Mouse (Mus musculus): ENCODE measurements around the gene Abo. TPM values are rescaled to one million over a fixed set of nuclear protein-coding genes. Genes with fewer than 3 reads are reported as not detected.

The Abo gene
- polyA plus RNA-seq, 1 experiment from 2014 or later: 0.08 TPM

GRCm38 (mm10) chr2:26832478-26832877 is 32.3 kb downstream of the Abo start:
- Histone ChIP-seq H3K36me3 (no peaks in the 10 kb centered on the region), H3K4me2 (no peak overlapping the region), H3K27ac (replicated peaks) (no peak overlapping the region), H3K9ac (no peak overlapping the region), H3K27me3 (no peaks in the 10 kb centered on the region), H3K4me3 (no peak overlapping the region), H3K4me1 (replicated peaks) (no peaks in the 10 kb centered on the region), H3K9me3 (no peaks in the 10 kb centered on the region)
- 91% methylated on average over 2 of the region's 2 CpGs for WGBS
- ATAC-seq (ENCODE audit: low FRiP score, low read depth): no peak

DNA sequence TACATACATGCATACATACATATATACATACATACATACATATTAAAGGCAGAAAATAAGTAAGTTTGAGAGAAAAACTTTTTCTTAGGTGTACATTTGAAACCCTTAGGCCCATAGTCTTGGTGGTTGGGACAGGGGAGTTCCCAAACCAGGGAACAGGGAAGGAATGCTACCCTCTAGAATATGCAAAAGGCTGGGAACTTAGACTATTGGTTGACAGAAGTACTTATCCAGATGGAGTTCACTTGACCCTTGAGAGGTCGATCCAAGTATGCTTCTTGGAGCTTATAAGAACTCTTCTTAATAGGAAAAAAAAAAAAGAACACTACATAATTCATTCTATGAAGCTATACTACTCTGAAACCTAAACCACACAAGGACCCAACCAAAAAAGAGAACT is 36.7 kb downstream of the Abo start:
- no peaks in the 10 kb centered on the region for H3K36me3 ChIP-seq
- H3K4me1 ChIP-seq (replicated peaks): no peaks in the 10 kb centered on the region
- H3K9ac ChIP-seq: no peak overlapping the region
- no peak overlapping the region for H3K27ac ChIP-seq (replicated peaks)
- no peaks in the 10 kb centered on the region for H3K27me3 ChIP-seq
- H3K9me3 ChIP-seq: no peaks in the 10 kb centered on the region
- ATAC-seq (ENCODE audit: low FRiP score, low read depth): no peak
- H3K4me3 ChIP-seq: no peak overlapping the region
- H3K4me2 ChIP-seq: no peak overlapping the region
- 92% methylated on average over 1 of the region's 1 CpGs for WGBS

- Histone ChIP-seq H3K27me3 (no peaks in the 10 kb centered on the region), H3K36me3 (no peaks in the 10 kb centered on the region), H3K4me1 (replicated peaks) (no peaks in the 10 kb centered on the region), H3K9ac (no peak overlapping the region), H3K4me2 (no peak overlapping the region), H3K4me3 (no peak overlapping the region), H3K9me3 (no peaks in the 10 kb centered on the region), H3K27ac (replicated peaks) (no peak overlapping the region)
- 89% methylated on average over 1 of the region's 1 CpGs for WGBS
- ATAC-seq (ENCODE audit: low FRiP score, low read depth): no peak
Measured at GRCm38 (mm10) chr2:26827261-26827975, 37.4 kb downstream of the Abo start.

Other genes starting within 250 kb of the Abo start
- gene Fam69b, start 236.5 kb downstream of the Abo start, polyA plus RNA-seq (2015; fragmentation: Nextera tagmentation; extraction: Ambion mirVana): 138 and 152 TPM in 2 replicates
- not detected in 2 replicates for gene Lcn4, start 193.7 kb downstream of the Abo start, polyA plus RNA-seq (2015; fragmentation: Nextera tagmentation; extraction: Ambion mirVana)
- gene Surf6, start 37.9 kb upstream of the Abo start, polyA plus RNA-seq (2015; fragmentation: Nextera tagmentation; extraction: Ambion mirVana): 28.9 and 31.2 TPM in 2 replicates
- gene Med22, start 45.7 kb upstream of the Abo start, polyA plus RNA-seq (2015; fragmentation: Nextera tagmentation; extraction: Ambion mirVana): 126 TPM in 2 replicates
- 390 and 399 TPM in 2 replicates for gene Rpl7a, start 45.8 kb upstream of the Abo start, polyA plus RNA-seq (2015; fragmentation: Nextera tagmentation; extraction: Ambion mirVana)
- 56.9 and 57.2 TPM in 2 replicates for gene Surf2, start 51.4 kb upstream of the Abo start, polyA plus RNA-seq (2015; fragmentation: Nextera tagmentation; extraction: Ambion mirVana)
- gene Surf1, start 51.6 kb upstream of the Abo start, polyA plus RNA-seq (2015; fragmentation: Nextera tagmentation; extraction: Ambion mirVana): 84.8 and 87.1 TPM in 2 replicates
- 111 and 114 TPM in 2 replicates for gene Surf4, start 68.9 kb upstream of the Abo start, polyA plus RNA-seq (2015; fragmentation: Nextera tagmentation; extraction: Ambion mirVana)
- 0.12 TPM in 1 of 2 replicates, not detected in the other for gene Stkld1, start 69.1 kb upstream of the Abo start, polyA plus RNA-seq (2015; fragmentation: Nextera tagmentation; extraction: Ambion mirVana)
- gene Rexo4, start 99.4 kb upstream of the Abo start, polyA plus RNA-seq (2015; fragmentation: Nextera tagmentation; extraction: Ambion mirVana): 37.9 and 39.3 TPM in 2 replicates
- gene Adamts13, start 108.4 kb upstream of the Abo start, polyA plus RNA-seq (2015; fragmentation: Nextera tagmentation; extraction: Ambion mirVana): not detected in 2 replicates
- 103 and 105 TPM in 2 replicates for gene Cacfd1, start 144.9 kb upstream of the Abo start, polyA plus RNA-seq (2015; fragmentation: Nextera tagmentation; extraction: Ambion mirVana)
- 13.8 and 14.1 TPM in 2 replicates for gene Slc2a6, start 163.0 kb upstream of the Abo start, polyA plus RNA-seq (2015; fragmentation: Nextera tagmentation; extraction: Ambion mirVana)
- 0.22 and 0.35 TPM in 2 replicates for gene Mymk, start 207.2 kb upstream of the Abo start, polyA plus RNA-seq (2015; fragmentation: Nextera tagmentation; extraction: Ambion mirVana)
- gene Adamtsl2, start 214.4 kb upstream of the Abo start, polyA plus RNA-seq (2015; fragmentation: Nextera tagmentation; extraction: Ambion mirVana): 8.0 and 10.4 TPM in 2 replicates

Measured in hindbrain, embryonic 15.5 days (tissue).